Mouse (Mus musculus): ENCODE data around the gene Gm17409.

GRCm38 (mm10) chr2:58516920-58517319 is 47.0 kb downstream of the Gm17409 start:
- no peak for TF ChIP-seq CTCF (IDR thresholded peaks at IDR 0.05; ENCODE audit: extremely low read depth, insufficient read depth, low read length)
- no peak for TF ChIP-seq POLR2A (IDR thresholded peaks at IDR 0.05; ENCODE audit: extremely low read depth, insufficient read depth, low read length)

Data from cortical plate, adult 2 months (tissue).